Mouse (Mus musculus) liver, embryonic 14.5 days (tissue): ENCODE measurements around the gene Mta3. TPM values are rescaled to one million over a fixed set of nuclear protein-coding genes. Genes with fewer than 3 reads are reported as not detected.

Experiments used
- ATAC-seq: fragments of 200-750 bp; cut with Nextera tagmentation; 2 replicates; pipeline ENCODE4 v1.8.0; 2017; ENCODE audit warnings: moderate number of reproducible peaks, mild to moderate bottlenecking, moderate library complexity; ENCODE audit not compliant: insufficient read depth
- DNase-seq, 3 experiments: peaks; one replicate each; pipeline ENCODE4 v3.0.0-alpha.2; 2012 to 2013; ENCODE audit warnings: low read depth in 3 of 3, low spot score in 3 of 3
- H3K27ac ChIP-seq: fragments of 300-500 bp; sonication (generic); 2 replicates; pipeline ENCODE4 v1.5.1; 2014; ENCODE audit warnings: moderate library complexity, mild to moderate bottlenecking, control low read depth, inconsistent platforms
- H3K27me3 ChIP-seq: fragments of 300-500 bp; sonication (generic); 2 replicates; pipeline ENCODE4 v1.6.1; 2014; ENCODE audit warnings: mild to moderate bottlenecking, low read length, moderate library complexity; ENCODE audit not compliant: control insufficient read depth, insufficient read depth
- H3K36me3 ChIP-seq: fragments of 300-500 bp; sonication (generic); replicated peaks from 2 replicates; pipeline ENCODE4 v1.6.1; 2014; ENCODE audit warnings: low read depth; ENCODE audit not compliant: control insufficient read depth, insufficient read depth
- H3K4me1 ChIP-seq, 2 experiments: fragments of 200-500 bp in 1 of 2; fragments of 300-500 bp in 1 of 2; sonication (generic) in 1 of 2; replicated peaks; 2 replicates each; pipeline ENCODE4 v1.6.1; 2012 to 2014; ENCODE audit warnings: antibody characterized with exemption in 1 of 2, inconsistent platforms in 1 of 2, low read length in 1 of 2; ENCODE audit not compliant: control insufficient read depth in 2 of 2, insufficient read depth in 2 of 2
- H3K4me2 ChIP-seq: fragments of 300-500 bp; sonication (generic); 2 replicates; pipeline ENCODE4 v1.6.1; 2014; ENCODE audit warnings: low read depth, mild to moderate bottlenecking, control low read depth, moderate library complexity
- H3K4me3 ChIP-seq, 2 experiments: fragments of 200-500 bp in 1 of 2; fragments of 300-500 bp in 1 of 2; sonication (generic) in 1 of 2; 2 replicates each; pipeline ENCODE4 v1.5.1; 2012 to 2014; ENCODE audit warnings: low read depth in 2 of 2, low read length in 2 of 2, mild to moderate bottlenecking in 2 of 2, control low read depth in 1 of 2, inconsistent platforms in 1 of 2, moderate library complexity in 1 of 2; ENCODE audit not compliant: insufficient read depth in 1 of 2
- H3K9ac ChIP-seq: fragments of 300-500 bp; sonication (generic); replicated peaks from 2 replicates; pipeline ENCODE4 v1.6.1; 2014; ENCODE audit warnings: mild to moderate bottlenecking, control low read depth, moderate library complexity
- H3K9me3 ChIP-seq: fragments of 300-500 bp; sonication (generic); 2 replicates; pipeline ENCODE4 v1.6.1; 2016; ENCODE audit warnings: low read length, mixed read lengths; ENCODE audit not compliant: control insufficient read depth
- CTCF ChIP-seq: IDR thresholded peaks from 2 replicates; pipeline ENCODE4 v1.5.1; 2016; ENCODE audit warnings: antibody characterized with exemption, low read depth, control low read depth
- EP300 ChIP-seq: IDR thresholded peaks from 2 replicates; pipeline ENCODE4 v1.6.1; 2016; ENCODE audit warnings: antibody characterized with exemption, low read depth
- whole genome bisulfite sequencing: fragments of 180-500 bp; shearing (Covaris S2); extraction: QIAGEN DNeasy Blood & Tissue Kit; methylation state at CpG from one replicate; pipeline ENCODE4 v1.1.7; 2014; ENCODE audit not compliant: insufficient replicate concordance; 5-methylcytosine and 5-hydroxymethylcytosine counted together
- polyA plus RNA-seq, 2 experiments: library from polyadenylated mRNA; depleted of rRNA in 1 of 2; stranded (reverse) in 1 of 2; unstranded in 1 of 2; fragments of >200 nt; fragmentation: Nextera tagmentation in 1 of 2; extraction: Ambion mirVana in 1 of 2; gene quantifications; 2 replicates each; pipeline versions ENCODE4 v1.2.1 to v1.2.3; 2012 to 2014

Gene Mta3
- polyA plus RNA-seq, 2 experiments: 26.7 to 35.5 TPM

DNA sequence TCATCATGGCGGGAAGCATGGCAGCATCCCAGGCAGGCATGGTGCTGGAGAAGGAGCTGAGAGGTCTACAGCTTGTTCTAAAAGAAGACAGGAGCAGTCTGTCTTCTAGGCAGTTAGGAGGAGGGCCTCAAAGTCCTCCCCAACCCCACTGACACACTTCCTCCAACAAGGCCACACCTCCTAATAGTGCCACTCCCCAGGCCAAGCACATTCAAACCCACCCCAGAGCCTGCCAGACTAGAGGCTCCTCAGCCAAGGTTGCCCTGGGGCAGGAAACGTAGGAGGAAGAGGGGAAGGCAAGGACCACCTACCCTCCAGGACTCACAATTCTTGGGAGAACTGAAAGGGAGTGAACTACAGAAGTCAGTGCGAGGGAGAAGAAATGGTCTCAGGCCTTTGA is 141.9 kb downstream of the Mta3 start, which contains the start of gene Haao:
TSS of gene Haao (minus strand) at position 149 of the 400 bp plus-strand sequence.
- WGBS: 23% methylated on average over 3 of the region's 3 CpGs
- Histone ChIP-seq H3K27ac (no peak within 1 kb of the TSS), H3K4me2 (peak within 1 kb of the TSS; percentile 43), H3K9me3 (no peaks in the 10 kb centered on the region), H3K27me3 (no peaks in the 10 kb centered on the region), H3K4me3 (peak within 1 kb of the TSS in 1 of 2 experiments; percentile 28; a peak in 2 of 4 replicates), H3K36me3 (no peaks in the 10 kb centered on the region), H3K9ac (no peak within 1 kb of the TSS), H3K4me1 (peaks cover 3 to 31% of the 10 kb centered on the region in 2 experiments; a peak in 3 of 4 replicates)
- ATAC-seq: peak; percentile 51; the same call in 1 of the 2 replicates
- TF ChIP-seq CTCF: no peak
- DNase-seq: no peak

DNA sequence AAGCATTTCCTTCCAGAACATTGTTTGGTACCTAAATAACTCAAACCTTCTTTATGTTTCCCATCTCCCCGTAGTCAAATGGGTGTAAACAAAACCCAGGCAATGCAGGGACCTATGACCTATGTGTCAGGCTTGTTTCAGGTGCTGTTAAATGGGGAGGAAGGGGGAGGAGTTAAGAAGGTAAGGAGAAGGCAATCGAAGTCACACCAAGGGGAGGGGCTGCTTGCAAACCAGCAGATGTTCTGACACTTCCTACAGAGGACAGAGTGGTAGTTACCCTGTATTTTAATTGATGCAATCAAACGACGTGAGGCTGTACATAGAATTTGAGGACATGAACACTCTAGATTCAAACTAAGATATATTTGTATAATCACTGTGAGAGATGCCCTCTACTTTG is 142.5 kb downstream of the Mta3 start:
- Histone ChIP-seq H3K27ac (no peak overlapping the region), H3K36me3 (no peaks in the 10 kb centered on the region), H3K4me3 (no peak overlapping the region), H3K9me3 (no peaks in the 10 kb centered on the region), H3K4me1 (peaks cover 3 to 31% of the 10 kb centered on the region in 2 experiments; a peak in 3 of 4 replicates), H3K9ac (no peak overlapping the region), H3K4me2 (no peak overlapping the region), H3K27me3 (no peaks in the 10 kb centered on the region)
- TF ChIP-seq CTCF: no peak
- TF ChIP-seq EP300: no peak
- WGBS: 43% methylated on average over 4 of the region's 4 CpGs
- ATAC-seq (no peak), DNase-seq (no peak)

GRCm38 (mm10) chr17:83849081-83849675 is 143.2 kb downstream of the Mta3 start:
- no peak for TF ChIP-seq CTCF
- no peak for TF ChIP-seq EP300
- Histone ChIP-seq H3K4me2 (no peak overlapping the region), H3K27me3 (no peaks in the 10 kb centered on the region), H3K36me3 (no peaks in the 10 kb centered on the region), H3K9me3 (no peaks in the 10 kb centered on the region), H3K27ac (no peak overlapping the region), H3K4me3 (no peak overlapping the region), H3K4me1 (peaks cover 3 to 33% of the 10 kb centered on the region in 2 experiments; a peak in 3 of 4 replicates), H3K9ac (no peak overlapping the region)
- ATAC-seq (no peak), DNase-seq (no peak)
- WGBS: 62% methylated on average over 12 of the region's 12 CpGs

DNA sequence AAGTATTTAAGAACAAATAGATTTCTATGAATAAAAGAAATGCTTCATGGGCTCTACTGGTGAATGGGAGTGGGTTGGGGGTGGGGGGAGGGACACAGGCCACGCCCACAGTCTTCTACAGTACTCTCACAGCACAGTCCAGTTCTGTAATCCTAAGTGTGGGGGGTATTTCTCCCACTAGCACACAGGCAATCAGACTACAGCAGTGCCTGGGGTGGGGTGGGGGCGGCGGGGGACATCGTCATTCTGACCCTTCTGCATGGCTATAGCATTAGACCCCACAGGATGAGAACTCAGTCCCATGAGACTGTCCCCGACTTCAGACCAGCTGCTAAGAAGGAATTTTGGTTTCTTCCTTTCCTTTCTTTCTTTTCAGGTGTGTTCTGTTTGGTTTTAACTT is 143.8 kb downstream of the Mta3 start:
- Histone ChIP-seq H3K4me3 (no peak overlapping the region), H3K36me3 (no peaks in the 10 kb centered on the region), H3K27me3 (no peaks in the 10 kb centered on the region), H3K4me2 (no peak overlapping the region), H3K4me1 (peaks cover 3 to 38% of the 10 kb centered on the region in 2 experiments; a peak in 3 of 4 replicates), H3K27ac (no peak overlapping the region), H3K9me3 (no peaks in the 10 kb centered on the region), H3K9ac (no peak overlapping the region)
- WGBS: 62% methylated on average over 5 of the region's 5 CpGs
- DNase-seq: no peak
- TF ChIP-seq CTCF (no peak), EP300 (no peak)
- ATAC-seq: no peak

DNA sequence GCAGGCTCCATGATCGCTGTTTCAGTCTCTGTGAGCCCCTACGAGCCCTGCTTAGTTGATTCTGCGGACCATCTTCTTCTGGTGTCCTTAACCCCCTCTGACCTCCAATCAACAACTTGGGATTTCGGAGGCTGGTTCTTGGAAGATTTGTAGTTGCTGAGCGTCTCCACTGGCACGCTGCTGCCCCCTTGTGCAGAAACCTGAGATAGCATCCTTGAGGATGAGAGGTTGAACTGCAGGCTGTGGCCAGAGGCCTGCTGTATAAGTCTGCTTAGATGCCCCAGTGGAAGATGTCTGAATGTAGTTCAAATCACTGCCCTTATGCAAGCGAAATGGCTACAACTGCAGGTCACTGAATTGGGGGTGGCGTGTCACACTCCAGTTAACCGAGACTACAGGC is 144.5 kb downstream of the Mta3 start:
- Histone ChIP-seq H3K4me3 (no peak overlapping the region), H3K27me3 (no peaks in the 10 kb centered on the region), H3K9me3 (no peaks in the 10 kb centered on the region), H3K9ac (no peak overlapping the region), H3K4me1 (peaks cover 3 to 33% of the 10 kb centered on the region in 2 experiments; a peak in 3 of 4 replicates), H3K4me2 (peak overlapping the region; percentile 20; the same call in 1 of the 2 replicates), H3K36me3 (no peaks in the 10 kb centered on the region), H3K27ac (no peak overlapping the region)
- WGBS: 12% methylated on average over 9 of the region's 9 CpGs
- peak; percentile 61 to 69 (median 63) for DNase-seq
- ATAC-seq: no peak
- peak; percentile 97 for TF ChIP-seq CTCF
- TF ChIP-seq EP300: no peak
